Mouse (Mus musculus) hematopoietic stem cell, adult 5-6 weeks (primary cell): Measurements from ENCODE around the gene Dusp13. TPM values are rescaled to one million over a fixed set of nuclear protein-coding genes. Genes with fewer than 3 reads are reported as not detected.
A peak's percentile ranks its signal among the peaks of the same experiment; 100 is the strongest.

Experiments used
- ATAC-seq, 2 experiments: fragments of 125-278 bp in 1 of 2; replicated peaks in 1 of 2; 2 replicates each; pipeline ENCODE4 v1.8.0; 2016 to 2017; ENCODE audit warnings: inconsistent platforms in 2 of 2, mild to moderate bottlenecking in 2 of 2, moderate number of reproducible peaks in 2 of 2, low read depth in 1 of 2, moderate TSS enrichment in 1 of 2; ENCODE audit not compliant: low FRiP score in 2 of 2, poor library complexity in 2 of 2, severe bottlenecking in 2 of 2, insufficient read depth in 1 of 2, low TSS enrichment in 1 of 2
- total RNA-seq: library from RNA; stranded (forward); fragments of 172-1452, 232-1000 nt; gene quantifications from 2 replicates; pipeline ENCODE4 v1.2.3, GENCODE M21; 2017

The Dusp13 gene
- total RNA-seq: not detected in 2 replicates

DNA sequence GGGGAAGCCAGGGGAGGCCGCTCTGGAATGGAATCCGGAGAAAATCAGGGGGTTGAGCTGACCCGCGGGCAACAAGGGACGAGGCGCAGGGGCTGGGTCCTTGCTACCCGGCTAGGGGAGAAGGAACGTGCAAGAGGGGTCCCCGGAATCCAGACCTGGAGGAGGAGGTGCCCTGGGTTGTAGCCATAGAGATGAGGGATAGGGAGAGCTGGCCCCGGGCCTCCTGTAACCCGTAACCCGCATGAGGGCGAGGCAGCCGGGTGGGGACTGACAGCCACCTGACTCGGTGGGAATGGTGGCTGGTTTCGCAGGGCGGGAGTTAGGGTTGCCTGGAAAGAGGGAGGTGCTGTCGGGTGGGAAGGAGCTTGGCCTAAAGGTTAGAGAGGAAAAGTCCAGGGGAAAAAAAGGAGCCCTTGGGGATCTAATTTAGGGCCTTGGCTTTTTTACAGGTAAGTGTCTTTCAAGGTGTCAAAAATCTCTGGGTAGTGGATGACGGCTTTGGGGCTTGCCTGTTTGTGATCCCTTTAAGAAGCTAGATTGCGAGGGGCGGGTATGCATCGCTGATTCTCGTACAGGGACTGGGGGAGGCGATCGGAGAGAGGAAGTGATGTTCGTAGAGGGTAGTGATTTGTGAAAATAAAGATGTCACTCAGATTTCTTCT is at the start of gene Dusp13:
Gene Dusp13 (minus strand): TSS at position 301 of the 662 bp plus-strand sequence.
- ATAC-seq: peak; percentile 61 to 65; a peak in 3 of 4 replicates

- ATAC-seq: no peak
Measured at GRCm38 (mm10) chr14:21800641-21801040, 49.7 kb upstream of the Dusp13 start.

DNA sequence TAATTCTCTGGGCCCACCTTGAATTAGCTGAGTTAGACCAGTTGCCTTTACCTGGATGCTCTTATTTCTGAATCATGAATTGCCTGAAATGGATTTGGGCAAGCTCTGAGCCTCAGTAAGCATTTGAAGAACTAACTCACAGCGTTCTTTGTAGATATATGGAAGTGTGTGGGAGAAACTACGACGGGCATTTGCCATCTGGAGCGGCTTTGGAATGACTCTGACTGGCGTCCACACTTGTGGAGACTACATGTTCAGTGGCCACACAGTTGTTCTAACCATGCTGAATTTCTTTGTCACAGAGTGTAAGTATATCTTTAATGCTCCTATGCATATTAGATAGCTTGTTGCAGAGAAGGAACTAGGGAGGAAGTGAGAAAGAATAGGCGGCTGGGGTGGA is 41.3 kb upstream of the Dusp13 start:
- no peak for ATAC-seq

DNA sequence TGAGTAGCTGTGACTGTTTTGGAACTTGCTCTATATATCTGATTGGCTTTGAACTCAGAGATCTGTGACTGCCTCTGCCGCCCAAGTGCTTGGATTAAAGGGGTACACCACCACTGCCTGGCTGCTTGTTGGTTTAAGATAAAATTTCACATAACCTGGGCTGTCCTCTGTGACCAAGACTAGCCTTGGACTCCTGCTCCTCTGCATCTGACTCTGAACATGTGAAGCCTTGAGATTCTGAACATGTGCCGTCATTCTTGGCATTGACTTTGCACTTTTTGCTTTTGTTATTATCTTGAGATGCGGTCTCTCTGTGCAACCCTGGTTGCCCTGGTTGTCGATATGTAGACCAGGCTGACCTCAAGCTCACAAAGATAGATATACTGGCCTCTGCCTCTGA is 40.7 kb upstream of the Dusp13 start:
- ATAC-seq: no peak

- ATAC-seq: no peak
Measured at GRCm38 (mm10) chr14:21790585-21791251, 39.7 kb upstream of the Dusp13 start.

DNA sequence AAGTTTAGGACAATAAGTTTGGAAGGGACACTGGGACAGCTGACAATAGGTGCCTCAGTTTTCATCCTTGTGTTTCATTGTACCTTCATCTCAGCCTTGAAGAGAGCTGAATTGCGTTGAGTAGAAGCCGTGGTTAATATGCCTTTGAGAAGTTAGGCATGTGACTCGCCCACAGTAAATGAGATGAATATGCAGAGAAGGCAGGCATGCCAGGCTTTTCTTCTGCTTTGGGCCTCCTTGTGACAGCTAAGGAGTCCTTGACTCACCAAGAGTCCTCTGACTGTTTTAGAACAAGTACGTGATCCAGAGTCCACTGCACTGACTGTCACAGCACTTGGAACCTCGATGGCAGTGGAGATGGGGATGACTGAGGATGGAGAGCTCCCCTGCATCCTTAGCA is 37.1 kb upstream of the Dusp13 start:
- no peak for ATAC-seq

DNA sequence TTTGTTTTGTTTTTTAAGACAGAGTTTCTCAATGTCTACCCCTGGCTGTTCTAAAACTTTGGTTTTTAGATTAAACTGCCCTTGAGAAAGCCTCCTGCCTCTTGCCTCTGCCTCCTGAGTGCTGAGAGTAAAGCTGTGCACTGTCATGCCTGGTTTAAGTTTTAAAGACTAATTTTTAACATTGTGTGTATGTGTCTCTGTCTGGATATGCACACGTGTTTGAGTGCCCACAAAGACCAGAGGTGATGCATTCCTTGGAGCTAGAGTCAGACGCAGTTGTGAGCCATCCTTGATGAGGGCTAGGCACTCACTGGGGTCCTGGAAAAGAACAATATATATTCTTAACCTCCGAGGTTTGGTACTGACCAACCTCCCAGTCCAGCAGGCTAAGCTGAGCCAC is 36.4 kb upstream of the Dusp13 start:
- no peak for ATAC-seq

GRCm38 (mm10) chr14:21786500-21786899 is 35.5 kb upstream of the Dusp13 start:
- ATAC-seq: no peak

- no peak for ATAC-seq
Measured at GRCm38 (mm10) chr14:21776201-21776600, 25.2 kb upstream of the Dusp13 start.

DNA sequence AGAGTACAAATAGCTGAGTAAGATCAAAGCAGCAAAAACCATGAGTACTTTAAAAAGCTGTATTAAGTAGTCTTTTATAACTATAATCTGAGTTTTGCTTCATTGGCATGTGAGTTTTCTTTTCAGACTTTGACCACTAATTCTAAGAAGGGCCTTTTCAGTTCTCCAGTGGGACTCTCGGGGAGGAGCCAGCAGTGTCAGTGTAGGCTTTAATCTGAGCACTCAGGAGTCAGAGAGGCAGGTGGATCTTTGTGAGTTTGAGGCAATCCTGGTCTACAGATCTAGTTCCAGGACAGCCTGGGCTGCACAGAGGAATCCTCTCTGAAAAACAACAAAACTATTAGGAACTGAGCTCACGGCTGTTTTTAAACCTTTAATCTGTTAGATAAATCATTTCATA is 23.0 kb upstream of the Dusp13 start:
- ATAC-seq: no peak

- ATAC-seq: no peak
Measured at GRCm38 (mm10) chr14:21772506-21773281, 21.7 kb upstream of the Dusp13 start.

- ATAC-seq: no peak
Measured at GRCm38 (mm10) chr14:21766398-21766958, 15.5 kb upstream of the Dusp13 start.

DNA sequence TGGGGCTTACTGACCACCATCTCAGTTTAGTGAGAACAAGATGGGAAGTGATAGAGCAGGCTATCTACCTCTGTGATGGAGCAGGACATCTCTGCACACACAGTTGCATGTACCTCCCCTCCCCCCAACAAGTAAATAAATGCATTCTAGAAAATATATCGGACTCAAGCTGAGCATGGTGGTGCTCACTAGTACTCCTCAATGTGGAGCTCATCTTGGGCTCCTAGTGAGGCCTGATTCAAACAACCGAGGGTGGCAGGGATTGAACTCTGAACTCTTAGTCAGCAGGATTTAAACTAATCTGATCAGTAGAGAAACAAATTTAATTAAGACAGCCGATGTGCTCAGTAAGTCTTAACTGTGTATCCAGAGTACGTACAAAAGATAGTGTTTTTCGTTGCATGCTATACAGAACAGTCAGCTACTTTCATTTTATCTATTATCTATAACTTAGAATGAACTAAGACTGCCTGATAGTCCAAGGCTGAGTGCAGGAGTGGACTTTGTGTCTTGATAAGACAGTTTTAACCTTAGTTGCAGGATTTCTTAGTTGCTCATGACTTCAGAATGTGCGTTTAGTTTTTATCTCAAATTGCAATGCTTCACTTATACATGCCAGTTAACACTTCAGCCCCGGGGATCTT is 14.9 kb upstream of the Dusp13 start:
- no peak for ATAC-seq

GRCm38 (mm10) chr14:21764646-21765045 is 13.7 kb upstream of the Dusp13 start:
- no peak for ATAC-seq

GRCm38 (mm10) chr14:21763736-21764135 is 12.8 kb upstream of the Dusp13 start:
- no peak for ATAC-seq

DNA sequence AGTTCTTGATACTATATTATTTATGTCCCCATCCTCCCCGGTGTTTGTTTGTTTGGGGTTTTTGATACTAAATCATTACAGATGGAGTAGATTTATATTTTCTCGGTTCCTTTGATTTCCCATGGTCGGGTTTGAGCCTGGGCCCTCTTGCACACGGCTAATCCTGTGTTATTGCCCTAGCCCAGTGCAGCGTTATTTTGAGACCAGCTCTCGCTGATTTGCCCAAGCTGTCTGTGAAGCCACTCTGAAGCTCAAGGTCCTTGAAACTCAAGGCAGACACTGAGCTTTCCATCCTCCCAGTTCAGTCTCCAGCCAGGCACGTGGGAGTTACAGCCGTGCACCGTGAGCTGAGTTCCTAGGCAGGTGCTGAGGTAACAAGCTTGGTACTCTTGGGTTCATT is 10.6 kb upstream of the Dusp13 start:
- ATAC-seq: no peak

GRCm38 (mm10) chr14:21753367-21753766 is 2.4 kb upstream of the Dusp13 start:
- no peak for ATAC-seq

DNA sequence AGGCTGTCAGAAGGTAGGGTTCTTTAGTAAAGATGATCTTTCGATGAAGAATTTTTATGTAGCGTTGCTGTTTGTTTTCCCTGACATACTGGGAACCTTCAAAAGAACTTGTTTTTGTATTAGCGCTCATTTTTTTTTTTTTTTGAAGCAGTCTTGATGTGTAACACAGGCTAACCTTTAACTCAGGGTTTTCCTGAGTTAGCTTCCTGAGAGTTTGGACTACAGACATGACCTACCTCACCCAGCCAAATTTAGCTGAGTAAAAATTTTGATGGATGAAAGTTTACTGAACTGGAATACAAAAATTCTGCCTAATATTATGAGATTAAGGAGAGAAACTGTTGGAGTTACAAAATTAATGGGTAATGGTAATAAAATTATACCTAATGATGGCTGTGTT is 1.4 kb upstream of the Dusp13 start:
- no peak for ATAC-seq
